Comparison of ENCODE assay signal across 8 mouse cellular contexts in genomic region chr11:54931405-54932093, GRCm38 (mm10). TPM values are rescaled to one million over a fixed set of nuclear protein-coding genes. Genes with fewer than 3 reads are reported as not detected.
DNase-seq lines count a peak whose midpoint lies in the region.

No protein-coding gene starts in this region.

- no peak overlapping the region for H3K27ac ChIP-seq in limb, embryonic 10.5 days

- WGBS in limb, embryonic 10.5 days: 63% methylated on average over 5 of the region's 5 CpGs

- no peaks in the 10 kb centered on the region for H3K4me1 ChIP-seq in limb, embryonic 10.5 days

- H3K9me3 ChIP-seq in limb, embryonic 10.5 days (replicated peaks): no peaks in the 10 kb centered on the region

- no peaks in the 10 kb centered on the region for H3K27me3 ChIP-seq in limb, embryonic 10.5 days (ENCODE audit: low read depth, poor library complexity, severe bottlenecking)

- peaks cover 34% of the 10 kb centered on the region for H3K36me3 ChIP-seq in limb, embryonic 10.5 days

- DNase-seq in gastrocnemius, postnatal 10 days: peak; percentile 60
- DNase-seq in gastrocnemius, postnatal 25 days: no peak
- peak; percentile 28 for DNase-seq in right cerebral cortex, adult 18-20 months
- DNase-seq in right cerebral cortex, postnatal 36 days (ENCODE audit: low spot score in 2 of 2): no peak
- DNase-seq in cerebellum, postnatal 36 days: peak; percentile 57 to 59
- peak; percentile 50 for DNase-seq in limb, embryonic 10.5 days (ENCODE audit: low spot score)
- DNase-seq in spleen, adult 12 weeks (ENCODE audit: low spot score): peak; percentile 47
- DNase-seq in urinary bladder, postnatal 25 days (ENCODE audit: low spot score): no peak

- H3K4me3 ChIP-seq in limb, embryonic 10.5 days: no peak overlapping the region

RNA-seq across cellular contexts. Expression of gene Gpx3, which starts 29.3 kb away (rescaled TPM):
- total RNA-seq in gastrocnemius, postnatal 10 days (2021): 10 to 100 TPM; 23.2 to 36.0 TPM
- total RNA-seq in gastrocnemius, postnatal 25 days (2021): 10 to 100 TPM; 26.5 to 56.8 TPM
- 52.0 and 60.7 TPM in 2 replicates for polyA plus RNA-seq in limb, embryonic 10.5 days (2016; fragmentation: Nextera tagmentation; extraction: Ambion mirVana)

RNA-seq across cellular contexts. Expression of gene Tnip1, which starts 31.2 kb away (rescaled TPM):
- 10 to 100 TPM; 31.7 to 37.5 TPM for total RNA-seq in gastrocnemius, postnatal 10 days (2021)
- 10 to 100 TPM; 27.6 to 31.9 TPM for total RNA-seq in gastrocnemius, postnatal 25 days (2021)
- polyA plus RNA-seq in limb, embryonic 10.5 days (2016; fragmentation: Nextera tagmentation; extraction: Ambion mirVana): 10.0 and 14.0 TPM in 2 replicates

Comparison
In these comparisons a context has a peak if more than half of its experiments do, and no peak if none do; other contexts are left out.
1. DNase-seq: peak in gastrocnemius, postnatal 10 days (single experiment), right cerebral cortex, adult 18-20 months (single experiment), cerebellum, postnatal 36 days (2 of 2), limb, embryonic 10.5 days (single experiment) and spleen, adult 12 weeks (single experiment); none in gastrocnemius, postnatal 25 days (single experiment), right cerebral cortex, postnatal 36 days (0 of 2) and urinary bladder, postnatal 25 days (single experiment).